Mouse (Mus musculus) neural tube, embryonic 10.5 days (tissue): ENCODE data around the gene Zbtb20.
A peak's percentile ranks its signal among the peaks of the same experiment; 100 is the strongest.

Experiments used
- DNase-seq: peaks from one replicate; pipeline ENCODE4 v3.0.0-alpha.2; 2017; ENCODE audit warnings: low spot score; ENCODE audit errors: extremely low spot score

The Zbtb20 gene

DNA sequence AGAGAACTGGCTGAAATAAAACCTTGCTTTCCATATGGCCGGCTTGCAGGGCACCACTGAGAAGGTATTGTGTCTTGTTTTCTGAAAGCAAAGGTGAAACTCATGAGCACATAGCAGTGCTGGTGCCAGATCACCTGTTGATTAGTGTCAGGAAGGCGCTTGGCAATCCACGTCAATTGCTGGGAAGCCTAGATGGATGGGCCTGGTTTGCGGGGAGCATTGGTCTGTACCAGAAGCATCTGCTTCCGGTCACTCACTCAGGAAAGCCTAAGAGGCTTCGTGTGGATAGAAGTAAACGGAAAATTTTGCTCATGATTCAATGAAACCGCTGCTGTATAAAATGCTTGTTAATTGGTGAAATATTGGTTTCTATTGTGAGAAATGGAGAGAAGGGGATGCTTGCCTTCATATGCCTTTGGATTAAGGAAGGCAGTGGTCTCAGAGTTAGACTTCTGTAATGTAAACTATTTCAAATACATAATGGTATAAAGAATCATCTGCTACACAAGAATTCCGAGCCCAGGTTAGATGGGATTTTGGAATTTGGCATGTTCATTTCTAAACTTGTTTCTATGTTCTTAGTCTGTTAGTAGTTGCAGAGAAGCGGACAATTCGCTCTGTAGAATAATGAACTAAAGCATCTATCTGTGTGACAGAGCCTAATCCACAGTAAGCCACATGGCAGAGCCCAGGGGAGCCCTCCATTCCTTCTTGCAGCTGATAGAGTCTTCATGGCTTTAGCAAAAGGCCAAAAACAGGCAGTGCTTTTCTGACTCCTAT is 521.4 kb downstream of the Zbtb20 start:
- DNase-seq = no peak

DNA sequence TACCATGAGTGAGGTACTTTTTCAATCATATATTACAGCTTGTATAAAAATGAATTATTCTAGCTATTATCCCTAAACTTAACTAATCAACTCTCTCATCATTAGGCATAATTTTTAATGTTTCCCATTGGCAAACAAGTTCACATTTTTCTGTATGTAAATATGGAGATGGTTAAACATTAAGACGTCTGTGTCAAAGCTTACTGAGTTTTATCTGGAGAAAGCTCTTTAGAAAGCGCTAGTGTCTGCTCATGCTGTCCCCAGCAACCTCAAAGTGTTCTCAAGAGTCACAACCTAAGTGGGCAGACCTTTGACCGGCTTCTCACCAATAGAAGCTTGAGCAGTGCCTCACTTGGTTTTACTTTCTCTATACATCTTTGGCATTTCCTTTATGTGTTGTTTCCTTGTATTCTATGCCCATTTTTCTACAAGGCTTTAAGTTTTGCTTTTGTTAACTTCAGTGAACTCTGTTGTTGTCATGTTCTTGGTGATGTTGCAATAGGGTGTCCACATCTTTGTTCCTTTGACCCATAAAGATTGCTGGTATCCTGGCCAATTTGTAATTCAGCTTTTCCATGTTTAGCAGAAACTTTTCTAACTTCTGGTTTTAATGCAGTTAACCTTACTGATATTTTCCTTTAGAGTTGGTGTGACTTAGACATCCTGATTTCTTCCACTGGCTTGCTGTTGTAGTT is 522.1 kb downstream of the Zbtb20 start:
- no peak for DNase-seq

GRCm38 (mm10) chr16:43399428-43399827 is 523.7 kb downstream of the Zbtb20 start:
- no peak for DNase-seq

DNA sequence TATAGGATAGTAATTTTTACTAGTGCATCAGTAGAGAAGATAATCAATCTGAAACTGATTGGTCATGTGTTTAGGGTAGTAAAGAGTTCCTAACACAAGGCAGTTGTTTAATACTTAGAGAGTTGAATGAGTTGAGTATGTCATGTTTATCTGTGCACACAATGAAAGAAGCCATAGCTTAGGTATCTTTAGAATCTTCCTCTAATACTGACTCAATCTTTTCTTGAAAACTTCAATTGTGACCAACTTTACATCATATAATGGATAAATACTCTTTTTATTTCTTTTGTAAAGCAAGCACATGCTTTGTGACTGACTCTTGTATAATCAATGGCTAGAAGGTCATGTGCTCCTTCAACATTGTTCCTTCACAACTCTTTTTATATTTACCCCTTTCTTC is 524.4 kb downstream of the Zbtb20 start:
- DNase-seq = no peak

DNA sequence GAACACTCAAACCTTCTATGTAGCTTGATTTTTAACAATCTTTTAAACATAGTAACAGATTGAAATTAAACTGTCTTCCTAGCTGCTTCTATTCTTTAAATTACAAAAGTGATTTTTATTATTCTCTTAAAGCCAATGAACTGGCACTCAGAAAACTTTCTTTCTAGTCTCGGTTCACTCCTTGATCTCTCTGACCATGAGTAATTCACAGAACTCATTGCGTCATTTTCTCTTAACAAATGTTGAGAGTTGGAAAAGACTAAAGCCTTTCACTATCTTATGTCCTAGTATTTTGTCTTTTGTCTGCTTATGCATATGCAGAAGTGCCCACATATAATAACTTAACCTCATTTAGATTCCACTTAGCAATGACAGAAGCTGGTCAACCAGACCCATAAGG is 525.3 kb downstream of the Zbtb20 start:
- DNase-seq = no peak

DNA sequence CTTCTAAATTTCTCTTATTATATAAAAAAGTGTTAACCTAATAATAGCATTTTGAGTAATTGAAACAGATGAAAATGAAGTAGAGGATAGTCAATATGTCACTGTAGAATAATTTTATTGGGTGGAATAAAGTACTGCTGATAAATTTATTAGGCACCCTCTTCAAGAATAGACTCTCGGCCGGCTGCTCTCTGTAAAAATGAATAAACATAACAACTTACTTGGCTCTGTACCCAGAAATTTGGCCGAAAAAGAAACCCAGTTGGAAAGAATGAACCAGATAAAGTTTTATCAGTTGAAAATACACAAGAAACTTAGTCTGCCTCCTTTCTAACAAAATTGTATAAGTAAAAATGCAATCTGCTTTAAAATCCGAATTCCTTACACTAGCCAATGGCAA is 527.2 kb downstream of the Zbtb20 start:
- DNase-seq = no peak

DNA sequence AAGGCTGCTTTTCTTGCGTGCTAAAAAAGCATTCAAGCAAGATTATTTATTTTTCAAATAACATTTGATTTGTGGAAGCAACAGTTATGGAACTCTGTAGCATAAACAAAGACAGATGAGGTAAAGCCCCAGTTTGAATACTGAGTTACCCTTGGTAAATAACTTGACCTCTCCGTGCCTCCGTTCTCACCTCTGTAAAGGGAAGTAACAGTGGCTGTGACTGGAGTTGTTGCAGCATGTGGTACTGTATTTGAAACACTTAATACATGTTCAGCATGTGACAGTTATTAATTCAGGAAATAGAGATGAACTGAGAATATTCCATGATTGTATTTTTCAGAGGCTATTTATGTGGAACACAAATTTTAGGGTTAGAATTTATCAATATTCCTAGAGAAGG is 529.4 kb downstream of the Zbtb20 start:
- no peak for DNase-seq

DNA sequence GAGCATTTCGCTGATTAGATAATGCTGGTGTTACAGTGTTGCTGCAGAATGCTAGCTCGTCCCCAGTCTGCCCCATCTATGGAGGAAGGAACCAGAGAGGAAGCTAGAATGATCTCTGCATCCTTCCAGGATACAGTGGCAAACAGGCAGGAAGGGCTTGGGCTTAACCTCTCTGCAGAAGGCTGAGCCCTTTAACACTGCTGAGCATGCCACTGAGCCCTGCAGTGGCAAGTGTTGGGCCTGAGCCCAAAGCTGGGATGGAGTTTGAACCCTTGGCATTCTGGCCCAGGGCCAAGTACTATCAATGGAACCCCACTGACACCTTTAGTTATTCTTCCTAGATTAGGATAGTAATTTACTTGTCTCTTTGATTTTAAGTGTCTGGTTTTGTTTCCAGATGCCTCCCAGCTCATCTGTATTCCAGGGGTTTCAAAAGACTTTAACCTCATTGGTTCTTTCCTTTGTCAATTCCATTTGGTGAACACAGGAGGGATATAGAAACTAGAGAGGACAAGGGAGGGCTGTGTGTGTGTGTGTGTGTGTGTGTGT is 532.0 kb downstream of the Zbtb20 start:
- DNase-seq = no peak

- no peak for DNase-seq
These were observed 532.9 kb downstream of the Zbtb20 start for GRCm38 (mm10) chr16:43408622-43409021.

GRCm38 (mm10) chr16:43409108-43409909 is 533.6 kb downstream of the Zbtb20 start:
- DNase-seq = no peak

DNA sequence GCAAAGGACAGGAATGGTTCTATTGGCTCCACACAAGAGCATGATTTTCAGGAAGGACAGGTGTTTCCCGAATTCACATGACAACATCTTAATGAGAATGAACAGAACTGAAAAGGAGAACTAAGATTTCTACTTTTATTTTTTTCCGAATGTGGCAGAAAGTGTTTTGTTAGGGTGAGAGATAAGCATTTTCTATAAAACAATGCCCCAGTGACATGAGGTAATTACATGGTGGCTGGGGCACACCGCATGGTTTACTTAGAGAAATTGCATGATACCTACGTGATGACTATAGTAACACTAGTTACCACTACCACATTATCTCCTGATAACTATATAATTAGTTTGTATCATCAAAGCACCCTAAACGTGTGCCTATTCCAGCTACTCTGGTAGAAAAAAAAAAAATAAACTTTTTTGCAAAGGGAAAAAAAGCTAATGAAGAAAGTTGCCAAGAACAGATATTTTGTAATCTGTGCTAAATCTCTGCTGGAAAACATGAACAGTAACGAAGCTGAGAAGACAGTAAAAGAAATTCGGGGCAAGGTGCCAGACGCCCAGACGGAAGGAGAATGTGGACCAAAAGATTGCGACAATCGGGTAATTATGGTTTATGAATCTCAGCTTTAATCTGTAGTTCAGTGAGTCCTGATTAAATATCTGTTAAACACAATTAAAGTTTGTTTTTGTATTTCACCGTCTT is 534.4 kb downstream of the Zbtb20 start:
- no peak for DNase-seq

- DNase-seq = no peak
These were observed 534.9 kb downstream of the Zbtb20 start for GRCm38 (mm10) chr16:43410613-43410974.

DNA sequence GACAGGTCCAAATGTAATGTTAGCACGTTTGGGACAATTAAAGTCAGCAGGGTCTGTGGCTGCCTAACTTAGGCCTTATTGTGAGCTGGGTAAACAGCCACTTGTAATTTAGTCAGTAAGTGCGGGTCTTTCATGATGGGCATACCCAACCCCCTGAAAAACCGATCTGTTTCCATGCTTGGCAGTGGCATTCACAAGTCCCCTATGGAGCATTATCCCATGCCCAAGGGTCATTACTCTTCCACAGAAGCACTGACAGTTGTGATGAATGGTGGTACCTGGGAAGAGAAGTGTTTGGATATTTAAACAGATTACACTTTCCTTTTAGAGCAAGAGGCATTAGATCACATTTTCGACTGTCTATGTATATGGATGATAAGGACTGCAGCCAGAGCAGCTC is 540.2 kb downstream of the Zbtb20 start:
- DNase-seq = no peak

- no peak for DNase-seq
These were observed 544.2 kb downstream of the Zbtb20 start for GRCm38 (mm10) chr16:43419923-43420322.

DNA sequence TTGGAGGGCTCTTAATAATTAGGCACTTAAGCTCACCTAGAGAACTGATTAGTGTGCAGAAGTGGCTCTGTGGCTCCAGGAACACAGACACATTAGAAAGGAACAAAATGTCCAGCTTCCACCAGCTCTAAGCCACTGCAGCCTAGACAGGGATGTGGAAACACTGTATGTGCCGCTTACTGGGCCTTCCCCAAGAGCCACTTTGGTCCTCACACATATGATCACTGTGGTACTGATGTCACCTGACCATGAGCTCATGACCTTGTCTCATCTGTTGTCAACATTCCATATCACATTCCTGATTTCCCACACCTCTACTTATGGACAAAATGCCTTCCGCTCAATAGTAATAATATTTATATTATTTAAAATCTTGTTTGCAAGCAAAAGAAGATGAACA is 553.3 kb downstream of the Zbtb20 start:
- no peak for DNase-seq

DNA sequence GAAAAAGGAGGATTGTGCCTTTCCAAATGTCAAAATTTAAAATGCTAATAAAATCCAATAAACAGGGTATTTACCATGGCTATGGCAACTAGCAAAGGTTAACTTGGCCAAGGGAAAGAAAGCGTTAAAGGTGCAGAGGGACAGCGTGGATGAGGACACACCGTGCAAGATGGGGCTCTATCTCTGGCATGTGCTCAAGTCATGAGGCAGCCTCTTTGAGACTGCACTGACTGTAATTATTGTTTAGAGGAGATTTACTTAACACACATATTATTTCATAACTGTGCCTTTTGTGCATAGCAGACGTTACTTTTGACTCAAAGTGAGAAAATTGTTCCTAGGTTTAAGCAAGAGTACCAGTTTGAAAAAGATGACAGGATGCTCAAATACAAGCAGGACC is 554.3 kb downstream of the Zbtb20 start:
- DNase-seq = no peak

DNA sequence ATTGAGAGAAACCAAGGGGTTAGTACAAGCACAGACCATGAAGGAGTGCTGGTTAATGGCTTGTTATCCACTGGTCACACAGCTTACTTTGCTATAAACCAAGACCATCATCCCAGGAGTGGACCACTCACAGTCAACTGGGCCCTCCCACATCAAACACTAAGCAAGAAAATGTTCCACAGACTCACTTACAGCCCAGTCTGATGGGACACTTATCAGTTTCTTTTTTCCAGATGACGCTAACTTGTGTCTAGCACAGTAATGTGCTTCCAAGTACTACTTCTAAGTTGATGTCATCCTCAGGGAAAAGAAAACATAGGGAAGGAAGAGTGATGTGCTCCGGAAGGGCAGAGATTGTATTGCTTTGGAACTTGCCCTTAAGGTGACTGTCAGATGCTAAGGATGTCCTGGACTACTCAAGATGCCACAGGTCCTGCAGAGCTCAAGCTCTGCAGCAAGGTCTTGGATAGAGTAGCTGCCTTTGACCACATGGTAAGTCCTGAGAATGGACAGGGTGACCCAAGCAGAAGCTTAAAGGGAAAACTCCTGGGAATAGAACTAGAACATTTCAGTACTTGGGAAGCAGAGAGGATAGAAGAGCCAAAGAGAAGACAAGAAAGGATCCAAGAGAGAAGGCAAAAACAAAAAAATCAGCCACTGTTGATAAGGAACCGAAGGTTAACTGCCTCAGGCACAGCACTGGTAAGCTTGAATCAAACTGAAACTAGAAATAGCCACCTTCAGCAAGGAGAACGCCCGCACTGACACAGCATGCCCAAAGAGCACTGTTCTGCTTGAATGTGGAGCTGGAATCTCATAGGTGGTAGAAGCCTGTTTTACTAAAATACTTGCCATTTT is 556.1 kb downstream of the Zbtb20 start:
- no peak for DNase-seq

GRCm38 (mm10) chr16:43434941-43435340 is 559.3 kb downstream of the Zbtb20 start:
- DNase-seq = peak; percentile 27

GRCm38 (mm10) chr16:43438878-43439371 is 563.2 kb downstream of the Zbtb20 start:
- no peak for DNase-seq

DNA sequence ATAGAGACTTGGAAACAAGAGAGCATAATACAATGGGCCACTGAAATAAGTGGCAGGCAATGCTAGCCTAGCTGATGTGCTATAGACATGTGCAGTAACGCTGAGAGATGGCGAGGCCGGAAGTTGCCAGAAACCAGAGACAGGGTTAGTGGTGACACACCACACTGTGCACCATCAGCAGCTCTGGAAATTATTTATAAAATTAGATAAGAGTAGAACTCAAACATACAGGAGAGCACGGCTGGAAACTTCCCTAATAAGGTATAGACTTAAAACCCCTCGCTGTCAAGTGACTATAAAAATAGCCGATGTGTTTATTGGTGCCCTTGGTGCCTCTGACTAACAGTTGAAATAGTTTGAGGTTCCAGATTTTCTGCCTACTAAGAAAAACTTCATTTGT is 565.7 kb downstream of the Zbtb20 start:
- no peak for DNase-seq
